ENCODE assay signal across 20 mouse cellular contexts in the genomic region with DNA sequence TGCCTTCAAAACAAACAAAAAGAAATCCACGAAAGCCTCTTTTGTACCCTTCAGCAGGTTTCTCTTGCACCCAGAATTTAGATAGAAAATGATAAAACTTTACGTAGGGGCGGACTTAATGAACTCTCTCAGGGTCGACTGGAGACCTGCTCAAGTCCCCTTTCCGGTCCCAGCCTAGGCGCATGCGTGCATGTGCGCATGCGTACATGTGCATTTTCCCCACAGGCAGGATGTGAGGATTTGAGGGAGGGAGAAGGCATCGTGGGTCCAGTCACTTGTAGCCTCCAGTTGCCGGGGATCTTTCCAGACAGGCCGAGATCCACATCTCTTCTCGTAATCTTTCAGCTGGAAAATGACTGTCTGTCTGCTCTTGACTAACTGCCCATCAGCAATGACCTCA. TPM values are rescaled to one million over a fixed set of nuclear protein-coding genes. Genes with fewer than 3 reads are reported as not detected.
A peak's percentile ranks its signal among the peaks of the same experiment; 100 is the strongest.
DNase-seq lines count a peak whose midpoint lies in the region; ATAC-seq and TF ChIP-seq lines count a peak whose summit lies in the region.
"Had no signal": no experiment of that assay in that cellular context is flagged by ENCODE, and none has a peak within 500 bp of the region (broad histone marks: within the 10 kb centered on the region; RNA-seq: fewer than 3 reads in every experiment).

No protein-coding gene starts in this region.

- H3K9me3 ChIP-seq in forebrain, embryonic 15.5 days, result no peaks in the 10 kb centered on the region
- H3K9me3 ChIP-seq in forebrain, embryonic 12.5 days, result no peaks in the 10 kb centered on the region
- H3K9me3 ChIP-seq in forebrain, embryonic 16.5 days (ENCODE audit: control insufficient read depth, low read length), result no peaks in the 10 kb centered on the region
- 0 out of 2 replicates have a peak, but pooled peaks cover 4% of the 10 kb centered on the region for H3K9me3 ChIP-seq in forebrain, embryonic 13.5 days (replicated peaks)
- no peaks in the 10 kb centered on the region for H3K9me3 ChIP-seq in lung, postnatal 0 days (ENCODE audit: low read length)

- ATAC-seq in forebrain, embryonic 15.5 days (replicated peaks), result no peak
- ATAC-seq in forebrain, embryonic 12.5 days (ENCODE audit: low FRiP score), result no peak
- ATAC-seq in forebrain, embryonic 16.5 days, result no peak
- ATAC-seq in forebrain, embryonic 13.5 days, result no peak
- no peak for ATAC-seq in lung, postnatal 0 days
- ATAC-seq: activated CD4-positive, CD25-positive, alpha-beta regulatory T cell, adult 4 months; CD4-positive, CD25-positive, alpha-beta regulatory T cell, adult 4 months; Patski had no signal

- WGBS in forebrain, embryonic 15.5 days, result 91% methylated on average over 13 of the region's 13 CpGs
- WGBS in forebrain, embryonic 12.5 days, result 91% methylated on average over 13 of the region's 13 CpGs
- WGBS in forebrain, embryonic 16.5 days, result 91% methylated on average over 13 of the region's 13 CpGs
- 89% methylated on average over 13 of the region's 13 CpGs for WGBS in forebrain, embryonic 13.5 days
- WGBS in lung, postnatal 0 days, result 82% methylated on average over 13 of the region's 13 CpGs

- TF ChIP-seq EP300 in lung, postnatal 0 days (IDR thresholded peaks at IDR 0.05), result no peak

- TF ChIP-seq CTCF in lung, postnatal 0 days (IDR thresholded peaks at IDR 0.05), result no peak

- no peak overlapping the region for H3K9ac ChIP-seq in forebrain, embryonic 15.5 days (replicated peaks)
- no peak overlapping the region for H3K9ac ChIP-seq in forebrain, embryonic 12.5 days
- no peak overlapping the region for H3K9ac ChIP-seq in forebrain, embryonic 16.5 days (replicated peaks; ENCODE audit: low read depth, low read length)
- no peak overlapping the region for H3K9ac ChIP-seq in forebrain, embryonic 13.5 days
- H3K9ac ChIP-seq in lung, postnatal 0 days (replicated peaks; ENCODE audit: low read depth), result no peak overlapping the region

- H3K4me1 ChIP-seq in forebrain, embryonic 15.5 days, result peaks cover 20% of the 10 kb centered on the region
- no peaks in the 10 kb centered on the region for H3K4me1 ChIP-seq in forebrain, embryonic 12.5 days
- H3K4me1 ChIP-seq in forebrain, embryonic 16.5 days (replicated peaks; ENCODE audit: control insufficient read depth, insufficient read depth, low read length), result peaks cover 17% of the 10 kb centered on the region
- H3K4me1 ChIP-seq in forebrain, embryonic 13.5 days, result peaks cover 10% of the 10 kb centered on the region
- no peaks in the 10 kb centered on the region for H3K4me1 ChIP-seq in lung, postnatal 0 days (ENCODE audit: insufficient read depth, low read depth, low read length)

- H3K4me2 ChIP-seq in forebrain, embryonic 15.5 days (replicated peaks), result no peak overlapping the region
- H3K4me2 ChIP-seq in forebrain, embryonic 12.5 days, result no peak overlapping the region
- H3K4me2 ChIP-seq in forebrain, embryonic 16.5 days (ENCODE audit: low read length), result no peak overlapping the region
- H3K4me2 ChIP-seq in forebrain, embryonic 13.5 days, result no peak overlapping the region
- no peak overlapping the region for H3K4me2 ChIP-seq in lung, postnatal 0 days (replicated peaks; ENCODE audit: low read depth, low read length)

- DNase-seq in R1 (ENCODE audit: low read depth, low spot score), result peak; percentile 80
- peak; percentile 67 for DNase-seq in ZHBTc4 (ENCODE audit: low read depth, low spot score)
- no peak for DNase-seq in right cerebral cortex, postnatal 4 days
- DNase-seq in lung, postnatal 0 days (ENCODE audit: low spot score), result no peak
- DNase-seq: adrenal gland, adult 2 months; adrenal gland, adult 8-10 months; adrenal gland, postnatal 10 days; adrenal gland, postnatal 14 days; adrenal gland, postnatal 25 days; adrenal gland, postnatal 36 days; B cell, adult 2 months had no signal

- H3K36me3 ChIP-seq in forebrain, embryonic 15.5 days, result no peaks in the 10 kb centered on the region
- no peaks in the 10 kb centered on the region for H3K36me3 ChIP-seq in forebrain, embryonic 12.5 days (replicated peaks)
- H3K36me3 ChIP-seq in forebrain, embryonic 16.5 days (ENCODE audit: control insufficient read depth, insufficient read depth), result no peaks in the 10 kb centered on the region
- H3K36me3 ChIP-seq in forebrain, embryonic 13.5 days (ENCODE audit: poor library complexity, severe bottlenecking), result no peaks in the 10 kb centered on the region
- no peaks in the 10 kb centered on the region for H3K36me3 ChIP-seq in lung, postnatal 0 days (ENCODE audit: insufficient read depth, low read length)
- H3K36me3 ChIP-seq: G1E had no signal

- H3K27ac ChIP-seq in forebrain, embryonic 15.5 days (replicated peaks), result peak overlapping the region; percentile 49; the same call in 1 of the 2 replicates
- H3K27ac ChIP-seq in forebrain, embryonic 12.5 days, result no peak overlapping the region
- peak overlapping the region; percentile 17; the same call in 1 of the 2 replicates for H3K27ac ChIP-seq in forebrain, embryonic 16.5 days (ENCODE audit: low read length)
- H3K27ac ChIP-seq in forebrain, embryonic 13.5 days, result no peak overlapping the region
- no peak overlapping the region for H3K27ac ChIP-seq in lung, postnatal 0 days (ENCODE audit: low read length)

- no peak overlapping the region for H3K4me3 ChIP-seq in forebrain, embryonic 15.5 days
- H3K4me3 ChIP-seq in forebrain, embryonic 12.5 days (replicated peaks), result no peak overlapping the region
- no peak overlapping the region for H3K4me3 ChIP-seq in forebrain, embryonic 16.5 days (replicated peaks; ENCODE audit: low read length)
- H3K4me3 ChIP-seq in forebrain, embryonic 13.5 days, result no peak overlapping the region
- H3K4me3 ChIP-seq in lung, postnatal 0 days (ENCODE audit: low read depth, low read length), result no peak overlapping the region

- H3K27me3 ChIP-seq in forebrain, embryonic 15.5 days, result no peaks in the 10 kb centered on the region
- no peaks in the 10 kb centered on the region; the same call in 1 of the 2 replicates for H3K27me3 ChIP-seq in forebrain, embryonic 12.5 days
- H3K27me3 ChIP-seq in forebrain, embryonic 16.5 days (replicated peaks; ENCODE audit: control insufficient read depth, insufficient read depth, low read length), result no peaks in the 10 kb centered on the region
- no peaks in the 10 kb centered on the region for H3K27me3 ChIP-seq in forebrain, embryonic 13.5 days
- H3K27me3 ChIP-seq in lung, postnatal 0 days (replicated peaks; ENCODE audit: insufficient read depth, low read length), result no peaks in the 10 kb centered on the region

RNA-seq across cellular contexts. Expression of a gene that starts 19.3 kb away (rescaled TPM):
- 0.28 and 3.6 TPM in 2 replicates for polyA plus RNA-seq in forebrain, embryonic 15.5 days (2015; fragmentation: Nextera tagmentation; extraction: Ambion mirVana)
- polyA plus RNA-seq in forebrain, embryonic 12.5 days (2016; fragmentation: Nextera tagmentation; extraction: Ambion mirVana), result 1.5 and 2.5 TPM in 2 replicates
- 0.44 and 1.0 TPM in 2 replicates for polyA plus RNA-seq in forebrain, embryonic 16.5 days (2015; fragmentation: Nextera tagmentation; extraction: Ambion mirVana)
- 0.81 and 3.6 TPM in 2 replicates for polyA plus RNA-seq in forebrain, embryonic 13.5 days (2015; fragmentation: Nextera tagmentation; extraction: Ambion mirVana)
- 2.8 and 3.5 TPM in 2 replicates for polyA plus RNA-seq in lung, postnatal 0 days (2015; fragmentation: Nextera tagmentation; extraction: Ambion mirVana)
- polyA plus RNA-seq: activated CD4-positive, CD25-positive, alpha-beta regulatory T cell, adult 4 months; adrenal gland, adult 2 months; C2C12; CD4-positive, CD25-positive, alpha-beta regulatory T cell, adult 4 months; G1E; Patski had no signal

RNA-seq across cellular contexts. Expression of a gene that starts 31.6 kb away (rescaled TPM):
- polyA plus RNA-seq in forebrain, embryonic 15.5 days (2015; fragmentation: Nextera tagmentation; extraction: Ambion mirVana), result 32.3 and 33.7 TPM in 2 replicates
- polyA plus RNA-seq in forebrain, embryonic 12.5 days (2016; fragmentation: Nextera tagmentation; extraction: Ambion mirVana), result 13.7 and 14.0 TPM in 2 replicates
- 32.0 and 36.2 TPM in 2 replicates for polyA plus RNA-seq in forebrain, embryonic 16.5 days (2015; fragmentation: Nextera tagmentation; extraction: Ambion mirVana)
- polyA plus RNA-seq in forebrain, embryonic 13.5 days (2015; fragmentation: Nextera tagmentation; extraction: Ambion mirVana), result 16.9 and 17.9 TPM in 2 replicates
- 0.47 and 0.75 TPM in 2 replicates for polyA plus RNA-seq in lung, postnatal 0 days (2015; fragmentation: Nextera tagmentation; extraction: Ambion mirVana)
- polyA plus RNA-seq: G1E had no signal

RNA-seq across cellular contexts. Expression of a gene that starts 59.2 kb away (rescaled TPM):
- not detected in 2 replicates for polyA plus RNA-seq in forebrain, embryonic 15.5 days (2015; fragmentation: Nextera tagmentation; extraction: Ambion mirVana)
- not detected in 2 replicates for polyA plus RNA-seq in forebrain, embryonic 12.5 days (2016; fragmentation: Nextera tagmentation; extraction: Ambion mirVana)
- not detected in 2 replicates for polyA plus RNA-seq in forebrain, embryonic 16.5 days (2015; fragmentation: Nextera tagmentation; extraction: Ambion mirVana)
- polyA plus RNA-seq in forebrain, embryonic 13.5 days (2015; fragmentation: Nextera tagmentation; extraction: Ambion mirVana), result not detected in 2 replicates
- 0.18 TPM in 1 of 2 replicates, not detected in the other for polyA plus RNA-seq in lung, postnatal 0 days (2015; fragmentation: Nextera tagmentation; extraction: Ambion mirVana)
- polyA plus RNA-seq: adrenal gland, adult 2 months; C2C12; G1E; Patski had no signal

Comparison
In these comparisons a context has a peak if more than half of its experiments do, and no peak if none do; other contexts are left out.
1. H3K27ac ChIP-seq: peak in forebrain, embryonic 15.5 days (single experiment) and forebrain, embryonic 16.5 days (single experiment); none in forebrain, embryonic 12.5 days (single experiment), forebrain, embryonic 13.5 days (single experiment) and lung, postnatal 0 days (single experiment).
2. DNase-seq: peak in R1 (single experiment) and ZHBTc4 (single experiment); none in right cerebral cortex, postnatal 4 days (single experiment) and lung, postnatal 0 days (single experiment).